Mouse (Mus musculus) cortical plate, adult 2 months (tissue): ENCODE results near the gene Adora3. TPM values are rescaled to one million over a fixed set of nuclear protein-coding genes. Genes with fewer than 3 reads are reported as not detected.
"Not testable (repeated sequence)": the region's sequence is repeated elsewhere in the genome, so short reads cannot be mapped to it uniquely, and the experiment has no call there.

Experiments used
- H3K27ac ChIP-seq: fragments of 200-500 bp; 2 replicates; pipeline ENCODE4 v1.5.1; 2012; ENCODE audit warnings: low read length, control low read depth, inconsistent platforms; ENCODE audit not compliant: insufficient read depth
- H3K4me1 ChIP-seq: fragments of 200-500 bp; 2 replicates; pipeline ENCODE4 v1.6.1; 2011; ENCODE audit warnings: low read length; ENCODE audit not compliant: control insufficient read depth, insufficient read depth
- H3K4me3 ChIP-seq: fragments of 200-500 bp; 2 replicates; pipeline ENCODE4 v1.5.1; 2011; ENCODE audit warnings: mild to moderate bottlenecking, low read length, control low read depth; ENCODE audit not compliant: insufficient read depth
- CTCF ChIP-seq: fragments of 200-500 bp; IDR thresholded peaks from 2 replicates; pipeline ENCODE4 v1.5.1; 2011; ENCODE audit warnings: mild to moderate bottlenecking, control low read depth, low read length; ENCODE audit not compliant: insufficient read depth; ENCODE audit errors: extremely low read depth
- POLR2A ChIP-seq: fragments of 200-500 bp; IDR thresholded peaks from 2 replicates; pipeline ENCODE4 v1.6.1; 2011; ENCODE audit warnings: mild to moderate bottlenecking, low read length, control low read depth; ENCODE audit not compliant: insufficient read depth; ENCODE audit errors: extremely low read depth
- polyA plus RNA-seq: library from polyadenylated mRNA; depleted of rRNA; stranded (reverse); fragments of >200 nt; gene quantifications from 2 replicates; pipeline ENCODE4 v1.2.3, GENCODE M21; 2012

Adora3 gene
- polyA plus RNA-seq, 1 experiment: 2.0 TPM

DNA sequence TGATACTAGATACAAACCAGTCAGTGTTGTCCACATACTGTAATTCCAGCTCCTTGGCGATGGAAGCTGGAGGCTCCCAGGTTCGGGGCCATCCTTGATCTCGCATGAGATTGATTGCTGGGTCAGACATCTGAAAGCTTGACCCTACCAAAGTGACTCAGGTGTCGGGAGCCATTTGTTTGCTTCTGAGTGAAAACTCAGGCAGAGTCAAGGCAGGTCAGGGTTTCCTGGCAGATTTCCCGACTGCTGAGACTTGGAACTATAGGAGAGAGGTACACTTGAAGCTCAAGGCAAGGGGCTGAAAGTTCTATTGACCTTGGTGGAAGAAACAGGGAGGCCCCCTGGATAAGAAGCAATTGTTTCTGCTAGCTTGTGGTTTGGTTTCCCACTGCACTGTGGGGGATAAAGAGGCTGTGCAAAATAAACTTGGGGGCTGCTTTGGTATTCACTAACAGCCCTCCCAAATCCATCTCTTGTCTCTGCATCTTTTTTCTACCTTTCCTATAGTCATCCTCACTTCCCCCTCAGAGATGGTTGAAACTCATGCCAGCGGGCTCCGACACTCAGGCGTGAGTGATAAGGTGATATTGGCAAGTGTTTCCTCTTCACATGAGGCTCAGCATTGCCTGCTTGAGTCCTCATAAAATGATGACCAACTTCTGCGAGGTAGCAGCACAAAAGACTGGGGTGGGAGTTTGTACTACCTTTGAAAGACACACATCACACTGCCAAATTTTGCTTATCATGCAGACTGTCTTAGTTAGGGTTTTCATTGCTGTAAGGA, 41.6 kb downstream of the Adora3 start:
- H3K4me1 ChIP-seq: no peaks in the 10 kb centered on the region; the same call in 1 of the 2 replicates
- H3K4me3 ChIP-seq: no peak overlapping the region
- no peak overlapping the region for H3K27ac ChIP-seq
- TF ChIP-seq POLR2A (no peak), CTCF (no peak)

DNA sequence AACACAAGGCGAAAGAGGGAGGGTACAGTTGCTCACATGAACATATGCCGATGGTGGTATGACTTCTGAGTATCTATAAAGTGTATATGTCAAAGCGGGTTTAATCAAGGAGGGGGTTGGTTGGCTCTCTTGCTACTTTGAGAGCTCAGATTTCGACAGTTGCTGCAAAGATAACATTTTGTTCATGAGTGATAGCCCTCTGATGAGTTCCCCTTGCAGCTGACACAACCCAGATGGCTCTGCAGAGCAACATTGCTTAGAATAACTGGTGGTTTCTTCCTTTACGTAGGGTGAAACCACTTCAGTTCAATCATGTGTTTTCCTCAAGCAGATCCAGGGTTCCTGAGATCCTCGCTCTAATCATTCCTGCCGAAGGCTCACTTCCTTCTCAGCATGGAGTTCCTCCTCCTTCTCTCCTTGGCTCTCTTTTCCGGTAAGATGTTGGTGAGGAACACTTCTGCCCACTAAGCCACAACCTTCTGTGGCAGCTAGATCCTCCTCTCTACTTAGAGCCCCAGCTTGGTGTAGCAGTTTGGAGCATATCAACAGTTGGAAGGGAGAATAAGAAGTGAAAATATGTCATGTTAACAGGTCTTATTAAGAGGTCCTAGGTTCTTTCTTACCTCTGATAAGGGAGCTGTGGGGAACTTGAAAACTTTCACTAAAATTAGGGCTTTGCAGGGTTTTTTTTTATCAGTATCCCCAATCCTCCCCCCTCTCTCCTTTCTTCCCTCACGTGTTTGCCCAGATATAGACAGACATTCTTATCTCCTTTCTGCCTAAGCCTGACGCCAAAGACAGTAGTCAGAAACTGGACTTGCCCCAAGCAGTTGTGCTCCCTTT, 43.4 kb downstream of the Adora3 start:
- TF ChIP-seq POLR2A (no peak), CTCF (no peak)
- H3K4me3 ChIP-seq: no peak overlapping the region
- H3K27ac ChIP-seq: no peak overlapping the region
- H3K4me1 ChIP-seq: no peaks in the 10 kb centered on the region; the same call in 1 of the 2 replicates

GRCm38 (mm10) chr3:105915281-105915680, 44.6 kb downstream of the Adora3 start:
- no peak for TF ChIP-seq POLR2A
- no peak for TF ChIP-seq CTCF

DNA sequence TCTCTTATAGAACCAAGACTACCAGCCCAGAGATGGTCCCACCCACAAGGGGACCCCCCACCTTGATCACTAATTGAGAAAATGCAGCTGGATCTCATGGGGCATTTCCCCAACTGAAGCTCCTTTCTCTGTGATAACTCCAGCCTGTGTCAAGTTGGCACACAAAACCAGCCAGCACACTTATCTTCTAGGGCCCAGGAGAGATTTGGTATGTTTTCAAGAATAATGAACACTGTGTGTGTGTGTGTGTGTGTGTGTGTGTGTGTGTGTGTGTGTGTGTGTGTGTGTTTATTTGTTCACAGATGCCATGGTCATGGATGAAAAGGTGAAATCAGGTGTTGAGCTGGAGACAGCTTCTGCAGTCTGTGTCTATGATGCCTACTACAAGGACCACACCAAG, 45.8 kb downstream of the Adora3 start:
- H3K4me3 ChIP-seq, H3K27ac ChIP-seq, H3K4me1 ChIP-seq: not testable (repeated sequence)

More at GRCm38 (mm10) chr3:105915281-105915680, 44.6 kb downstream of the Adora3 start:
- Histone ChIP-seq H3K4me1 (no peaks in the 10 kb centered on the region; the same call in 1 of the 2 replicates), H3K27ac (no peak overlapping the region), H3K4me3 (no peak overlapping the region)

DNA sequence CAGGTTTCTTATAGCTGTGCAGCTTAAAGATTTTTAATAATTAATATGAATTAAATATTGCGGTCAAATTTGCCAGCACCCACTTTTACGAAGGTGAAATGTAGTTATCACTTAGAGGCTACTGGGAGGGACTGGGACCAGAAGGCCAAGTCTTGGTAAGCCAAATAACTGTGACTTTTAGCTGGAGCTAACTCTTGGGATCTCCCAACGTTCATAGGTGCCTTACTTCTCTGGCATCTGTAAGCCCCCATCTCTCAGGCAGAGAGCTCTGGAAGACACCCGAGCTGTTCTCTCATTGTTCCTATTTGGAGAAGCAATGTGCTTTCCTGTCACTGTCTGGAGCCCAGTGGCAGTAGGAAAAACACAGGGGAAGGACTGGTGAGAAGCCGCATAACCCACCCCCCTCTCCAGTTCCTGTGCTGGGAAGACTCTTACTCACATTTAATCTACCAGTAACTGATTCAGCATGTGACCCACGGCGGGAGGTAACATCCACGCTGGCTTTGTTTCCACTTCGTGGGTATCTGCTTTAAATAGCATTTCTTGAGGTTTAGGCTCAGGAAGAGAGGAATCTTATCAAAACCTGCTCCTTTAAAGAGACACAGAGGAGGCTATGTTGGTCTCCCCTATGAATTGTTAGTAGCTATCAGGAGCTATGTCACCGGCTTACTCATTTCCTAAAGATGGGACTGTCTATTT, 47.1 kb downstream of the Adora3 start:
- Histone ChIP-seq H3K27ac (no peak overlapping the region), H3K4me1 (no peaks in the 10 kb centered on the region; the same call in 1 of the 2 replicates), H3K4me3 (no peak overlapping the region)
- no peak for TF ChIP-seq CTCF
- no peak for TF ChIP-seq POLR2A

GRCm38 (mm10) chr3:105918355-105918745, 47.7 kb downstream of the Adora3 start:
- Histone ChIP-seq H3K27ac (no peak overlapping the region), H3K4me3 (no peak overlapping the region), H3K4me1 (no peaks in the 10 kb centered on the region; the same call in 1 of the 2 replicates)
- TF ChIP-seq CTCF (no peak), POLR2A (no peak)

- H3K4me3 ChIP-seq, H3K4me1 ChIP-seq, H3K27ac ChIP-seq: not testable (repeated sequence)
Observed at GRCm38 (mm10) chr3:105920743-105921142, 50.1 kb downstream of the Adora3 start.

- no peak overlapping the region for H3K4me3 ChIP-seq
- no peaks in the 10 kb centered on the region for H3K4me1 ChIP-seq
- H3K27ac ChIP-seq: no peak overlapping the region
- no peak for TF ChIP-seq CTCF
- no peak for TF ChIP-seq POLR2A
Observed at GRCm38 (mm10) chr3:105921959-105922358, 51.3 kb downstream of the Adora3 start.

DNA sequence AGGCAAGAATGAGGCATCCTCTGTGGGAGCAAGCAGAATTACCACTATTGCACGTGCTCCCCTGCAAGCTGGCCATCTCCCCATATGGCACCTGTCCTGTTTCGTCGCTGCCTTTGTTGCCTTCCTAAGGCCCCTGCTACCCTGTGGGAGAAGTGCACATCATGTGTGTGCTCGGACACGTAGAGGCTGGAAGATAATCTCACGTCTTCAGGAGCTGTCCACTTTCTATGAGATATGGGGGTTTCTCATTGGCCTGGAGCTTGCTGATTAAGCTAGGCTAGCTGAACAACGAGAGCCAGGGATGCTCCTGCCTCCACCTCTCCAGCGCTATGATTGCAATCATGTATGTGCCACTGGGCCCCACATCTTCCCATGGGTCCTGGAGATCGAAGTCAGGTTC, 54.0 kb downstream of the Adora3 start:
- no peak overlapping the region for H3K27ac ChIP-seq
- H3K4me1 ChIP-seq: no peaks in the 10 kb centered on the region
- H3K4me3 ChIP-seq: no peak overlapping the region
- no peak for TF ChIP-seq CTCF
- no peak for TF ChIP-seq POLR2A

GRCm38 (mm10) chr3:105927561-105928194, 57.0 kb downstream of the Adora3 start:
- TF ChIP-seq CTCF: no peak
- TF ChIP-seq POLR2A: no peak
- H3K4me3 ChIP-seq: no peak overlapping the region
- no peak overlapping the region for H3K27ac ChIP-seq
- no peaks in the 10 kb centered on the region for H3K4me1 ChIP-seq
